Mouse (Mus musculus): ENCODE measurements around the gene Pdgfc.

Pdgfc gene

DNA sequence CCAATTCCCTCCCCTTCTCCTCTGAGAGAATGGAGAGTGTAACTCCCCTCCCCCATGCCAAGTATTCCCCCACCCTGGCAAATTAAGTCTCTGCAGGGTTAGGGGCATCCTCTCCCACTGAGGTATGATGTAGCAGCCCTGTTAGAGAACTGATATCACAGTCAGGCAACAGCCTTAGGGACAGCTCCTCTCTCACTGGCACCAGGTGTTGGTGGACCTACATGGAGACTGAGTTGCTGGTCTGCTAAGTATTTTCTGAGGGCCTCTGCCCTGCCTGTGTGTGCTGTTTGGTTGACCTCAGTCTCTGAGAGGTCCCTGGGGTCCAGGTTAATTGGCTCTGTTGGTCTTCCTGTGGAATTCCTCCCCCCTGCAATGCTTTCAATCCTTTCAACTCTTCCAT, 114.0 kb downstream of the Pdgfc start:
- DNase-seq (ENCODE audit: extremely low spot score): no peak

DNA sequence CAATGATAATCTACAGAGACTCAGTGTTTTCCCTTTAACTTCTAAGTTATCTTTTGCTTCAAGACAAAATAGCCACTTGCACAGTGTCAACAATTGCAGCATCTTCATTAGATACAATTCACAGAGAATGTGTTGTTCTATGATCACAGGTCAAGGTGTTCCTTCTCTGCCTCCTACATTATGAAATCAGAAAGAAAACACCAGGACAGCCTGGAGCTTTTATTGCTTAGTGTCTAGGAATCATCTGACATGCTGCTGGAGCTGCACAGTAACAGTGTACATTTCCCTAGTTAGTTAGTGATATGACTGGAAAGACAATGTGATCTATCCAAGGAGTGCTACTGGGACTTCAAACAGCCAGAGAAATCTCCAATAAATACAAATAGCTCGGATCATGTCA, 118.2 kb downstream of the Pdgfc start:
- no peak for DNase-seq (ENCODE audit: extremely low spot score)

DNA sequence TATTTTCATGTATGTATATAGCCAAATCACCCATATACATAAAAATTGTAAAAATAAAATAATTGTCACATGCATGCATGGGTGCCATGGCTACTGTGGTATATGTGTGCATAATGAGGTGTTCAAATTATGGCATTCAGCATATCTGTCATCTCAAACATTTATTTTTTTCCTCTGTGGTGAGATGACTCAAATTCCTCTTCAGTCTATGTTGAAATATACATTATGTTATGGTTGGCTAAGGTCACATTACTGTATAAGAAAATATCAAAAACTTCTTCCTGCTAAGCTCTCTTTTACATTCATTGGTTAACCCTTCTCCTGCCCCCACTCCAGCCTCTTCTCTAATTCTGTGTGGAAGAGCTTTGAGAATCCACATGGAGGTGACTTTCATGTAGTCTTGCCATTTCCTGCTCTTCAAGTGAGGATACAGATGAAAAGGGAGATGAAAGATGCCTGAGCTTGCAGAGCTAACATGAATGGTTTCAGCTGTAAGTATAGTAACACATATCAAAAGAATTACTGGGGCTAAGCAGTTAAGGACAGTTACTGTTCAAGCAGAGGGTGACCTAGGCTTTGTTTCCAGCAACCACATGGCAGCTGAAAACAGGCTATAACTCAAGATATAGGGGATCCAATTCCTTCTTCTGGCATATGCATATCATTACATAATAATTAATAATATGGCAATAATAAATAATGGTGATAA, 124.4 kb downstream of the Pdgfc start:
- DNase-seq (ENCODE audit: extremely low spot score): no peak

GRCm38 (mm10) chr3:81162129-81162528, 125.9 kb downstream of the Pdgfc start:
- DNase-seq (ENCODE audit: extremely low spot score): no peak

- DNase-seq (ENCODE audit: extremely low spot score): no peak
These were observed 127.9 kb downstream of the Pdgfc start for GRCm38 (mm10) chr3:81164091-81164490.

DNA sequence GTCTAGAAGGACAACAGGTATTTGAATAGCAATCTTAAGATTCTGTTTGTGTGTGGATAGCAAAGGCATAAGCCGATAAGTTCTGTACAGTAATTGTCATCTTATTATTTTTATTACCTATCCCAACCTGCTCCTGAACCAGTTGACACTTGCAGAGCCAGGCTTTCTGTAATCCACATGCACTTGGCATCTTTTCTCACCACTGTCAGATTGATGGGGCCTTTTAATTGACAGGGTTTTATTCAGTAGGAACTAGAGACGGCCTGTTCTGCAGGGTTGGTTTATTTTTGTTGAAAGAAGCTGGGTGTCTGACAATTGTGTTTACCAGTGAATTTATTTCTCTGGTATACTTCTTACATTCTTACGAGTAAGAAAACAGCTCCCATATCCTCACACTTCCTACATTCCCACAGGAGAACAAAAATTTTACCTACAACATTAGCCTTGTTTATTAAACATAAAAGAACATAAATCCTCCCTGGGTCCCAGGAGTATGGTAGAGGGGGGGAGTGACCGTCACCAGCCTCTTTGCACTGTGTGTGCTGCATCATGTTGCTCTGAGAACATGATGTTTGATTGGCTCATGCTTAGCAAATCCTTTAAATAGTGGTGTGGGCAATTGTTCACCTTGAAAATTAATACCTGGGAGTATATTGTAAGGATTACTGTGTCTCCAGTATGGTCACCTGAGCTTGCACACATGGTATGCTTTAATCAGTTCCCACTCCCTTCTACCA, 134.0 kb downstream of the Pdgfc start:
- DNase-seq (ENCODE audit: extremely low spot score): no peak

- no peak for DNase-seq (ENCODE audit: extremely low spot score)
These were observed 138.6 kb downstream of the Pdgfc start for GRCm38 (mm10) chr3:81174832-81175231.

GRCm38 (mm10) chr3:81181319-81182013, 145.2 kb downstream of the Pdgfc start:
- DNase-seq (ENCODE audit: extremely low spot score): no peak

DNA sequence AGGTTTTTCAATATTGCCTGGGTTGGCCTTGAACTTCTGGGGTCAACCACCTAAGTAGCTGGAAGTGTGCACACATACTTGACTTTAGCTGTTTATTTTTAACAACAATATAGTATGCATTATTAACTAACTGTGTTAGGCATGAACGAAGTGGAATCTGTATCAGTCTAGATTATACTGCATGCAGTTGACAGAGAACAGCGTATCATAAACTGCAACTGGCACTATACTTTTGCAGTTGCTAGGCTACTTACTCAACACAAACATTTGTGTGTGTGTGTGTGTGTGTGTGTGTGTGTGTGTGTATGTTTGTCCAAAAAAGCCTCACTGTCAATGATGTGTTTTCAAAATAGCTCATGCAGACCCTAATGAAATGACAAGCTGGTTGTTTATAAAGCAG, 160.7 kb downstream of the Pdgfc start:
- no peak for DNase-seq (ENCODE audit: extremely low spot score)

DNA sequence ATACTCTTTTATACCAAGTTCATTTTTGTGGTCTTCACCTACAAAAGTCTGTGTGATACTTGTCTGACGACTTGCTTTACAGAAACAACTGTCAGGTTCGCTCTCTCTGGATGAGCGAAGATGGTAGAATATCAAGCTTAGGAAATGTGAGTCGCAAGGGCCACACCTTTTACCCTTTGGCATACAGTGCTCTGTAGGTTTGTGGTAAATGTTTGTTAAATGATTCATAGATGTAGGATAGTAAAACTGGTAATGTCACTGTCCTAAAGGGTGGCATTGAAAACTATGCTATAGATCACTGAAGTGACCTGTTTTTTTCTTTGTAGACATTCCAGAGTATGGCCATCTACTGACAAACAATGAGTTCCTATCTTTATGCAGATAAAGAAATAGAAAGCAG, 161.4 kb downstream of the Pdgfc start:
- no peak for DNase-seq (ENCODE audit: extremely low spot score)

DNA sequence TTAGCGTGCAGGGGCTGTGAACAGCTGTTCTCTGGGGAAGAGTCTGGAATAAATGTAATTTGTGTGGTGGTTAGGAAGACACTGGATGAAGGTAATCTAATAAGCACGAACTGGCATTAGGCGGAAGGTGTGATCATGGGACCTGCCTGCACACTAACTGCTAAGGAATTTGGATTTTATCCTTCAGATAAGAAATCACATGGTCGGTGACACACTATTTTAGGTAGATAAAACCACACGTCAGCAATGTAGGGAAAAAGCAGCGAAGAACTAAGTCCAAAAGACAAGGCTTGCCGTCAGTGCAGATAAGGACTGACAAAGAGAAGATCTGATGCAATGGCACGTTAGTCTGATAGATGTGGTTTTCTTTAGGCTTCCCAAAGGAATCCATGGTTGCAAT, 164.4 kb downstream of the Pdgfc start:
- DNase-seq (ENCODE audit: extremely low spot score): no peak

DNA sequence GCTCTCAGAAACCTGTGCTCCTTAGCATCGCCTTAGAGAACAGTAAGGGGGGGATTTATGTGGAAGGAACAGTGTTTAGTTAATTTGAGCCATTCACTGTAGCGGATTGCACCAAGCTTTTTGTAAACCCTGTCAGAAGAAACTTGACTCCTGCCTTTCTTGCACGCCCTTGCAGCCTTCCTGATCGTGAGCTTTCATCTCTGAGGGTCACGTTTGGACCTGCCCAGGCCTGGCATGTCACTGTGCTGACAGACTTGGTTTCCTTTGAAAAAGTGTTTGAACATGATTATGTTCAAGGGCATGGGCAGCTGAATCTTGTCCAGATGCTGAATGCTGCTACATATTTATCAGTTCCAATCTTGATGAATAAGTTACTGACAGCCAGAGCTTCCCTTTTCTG, 169.0 kb downstream of the Pdgfc start:
- DNase-seq (ENCODE audit: extremely low spot score): peak; percentile 22

DNA sequence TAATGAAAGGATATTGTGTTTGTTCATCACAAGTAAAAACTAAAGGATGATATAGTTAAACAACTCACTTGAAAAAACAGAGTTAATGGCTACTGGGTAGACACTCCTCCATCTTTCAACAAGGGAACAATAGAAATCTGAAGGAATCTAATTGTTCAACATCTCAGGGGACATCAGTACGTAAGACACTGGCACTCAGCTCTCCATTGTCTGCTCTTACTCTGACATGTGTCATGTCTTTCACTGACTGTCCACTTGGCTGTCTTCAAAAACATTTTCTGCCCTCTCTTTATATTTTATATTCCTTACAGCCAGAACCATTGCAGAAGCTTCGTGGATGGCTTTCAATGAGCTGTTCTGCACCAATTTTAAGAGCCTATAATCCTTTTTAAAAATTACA, 172.0 kb downstream of the Pdgfc start:
- DNase-seq (ENCODE audit: extremely low spot score): no peak

GRCm38 (mm10) chr3:81211147-81211546, 174.9 kb downstream of the Pdgfc start:
- DNase-seq (ENCODE audit: extremely low spot score): no peak

DNA sequence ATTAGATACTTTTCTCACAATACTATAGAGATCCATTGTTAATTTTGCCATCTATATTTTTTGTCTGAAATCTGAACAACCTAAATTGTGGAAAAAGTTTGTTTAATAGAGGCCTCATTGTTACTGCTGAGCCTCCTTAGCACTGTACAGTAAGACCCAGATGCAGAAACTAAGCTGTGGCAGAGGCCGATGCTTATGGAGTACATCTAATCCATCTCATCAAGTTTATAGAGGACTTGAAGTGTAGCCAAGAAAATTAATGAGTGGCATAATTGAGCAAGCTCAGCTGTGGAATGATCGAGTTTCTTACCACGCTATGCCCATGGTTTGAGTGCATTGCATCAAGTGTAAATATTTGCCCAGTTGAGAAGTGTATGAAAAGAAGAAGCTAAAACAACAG, 175.4 kb downstream of the Pdgfc start:
- DNase-seq (ENCODE audit: extremely low spot score): no peak

DNA sequence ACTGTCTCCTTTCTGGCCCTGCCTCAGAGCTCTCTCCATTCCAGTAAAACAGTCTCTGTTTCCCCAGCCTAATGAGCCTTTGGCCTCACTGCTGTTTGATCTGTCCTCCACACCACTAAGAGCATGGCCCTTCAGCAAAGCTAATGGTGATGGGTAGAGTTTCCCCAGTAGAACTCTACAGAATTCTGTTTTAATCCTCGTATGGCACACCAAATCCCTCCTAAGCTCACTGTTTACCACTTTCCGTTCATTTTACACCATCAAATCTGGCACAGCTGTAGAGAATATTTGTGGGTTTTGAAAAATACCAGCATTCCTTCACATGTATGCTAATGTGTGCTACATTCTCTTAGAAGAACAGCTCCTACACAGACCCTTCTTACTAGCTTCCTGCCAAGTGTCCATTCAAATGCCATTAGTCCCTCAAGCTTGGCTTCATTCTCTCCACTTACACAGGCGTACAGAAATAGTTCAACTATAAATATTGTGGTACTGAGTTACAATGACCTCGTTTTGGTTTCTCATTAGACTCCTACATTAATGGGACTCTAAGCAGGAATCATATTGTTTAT, 179.4 kb downstream of the Pdgfc start:
- no peak for DNase-seq (ENCODE audit: extremely low spot score)

GRCm38 (mm10) chr3:81221682-81222081, 185.5 kb downstream of the Pdgfc start:
- DNase-seq (ENCODE audit: extremely low spot score): no peak

GRCm38 (mm10) chr3:81228344-81228743, 192.1 kb downstream of the Pdgfc start:
- DNase-seq (ENCODE audit: extremely low spot score): no peak

DNA sequence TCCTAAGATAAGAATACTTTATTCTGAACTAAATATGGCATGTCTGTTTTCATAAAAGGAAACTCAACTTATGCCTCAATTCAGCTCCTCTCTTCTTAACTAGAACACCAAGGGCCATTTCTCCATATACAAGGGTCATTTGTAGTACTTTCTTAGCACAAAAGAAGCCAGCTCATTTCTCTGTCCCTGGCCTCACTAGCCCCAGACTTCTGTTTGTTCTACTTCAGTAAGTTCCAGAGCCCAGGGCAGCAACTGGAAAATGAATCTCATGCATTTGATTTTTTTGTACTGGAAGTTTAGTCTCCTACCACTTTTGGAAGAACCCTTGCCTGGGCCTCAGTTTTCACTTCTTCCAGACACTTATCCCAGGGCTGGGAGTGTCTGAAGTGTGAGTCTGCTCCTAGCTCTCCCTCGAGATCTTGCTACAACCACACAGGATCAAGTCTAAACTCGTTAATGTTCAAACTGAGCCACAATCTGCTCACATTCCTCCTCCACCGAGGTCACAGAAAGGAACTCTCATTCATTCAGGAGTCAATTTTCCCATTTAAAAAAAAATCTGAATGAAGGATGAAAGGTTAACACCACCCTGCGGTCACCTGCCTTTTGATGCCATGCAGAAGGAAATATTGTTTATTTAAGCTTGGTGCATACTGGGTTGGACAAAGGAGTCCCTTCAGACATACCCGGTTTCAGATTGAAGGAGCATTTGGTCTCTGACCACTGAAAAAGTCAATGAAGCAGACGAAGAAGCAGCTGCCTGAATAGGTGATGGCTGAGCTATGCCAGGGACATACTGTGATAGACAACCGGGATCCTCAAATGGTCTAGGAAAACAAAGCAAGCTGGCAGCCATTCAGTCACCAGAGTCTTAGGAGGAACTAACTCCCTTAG, 206.7 kb downstream of the Pdgfc start:
- DNase-seq (ENCODE audit: extremely low spot score): peak; percentile 17

DNA sequence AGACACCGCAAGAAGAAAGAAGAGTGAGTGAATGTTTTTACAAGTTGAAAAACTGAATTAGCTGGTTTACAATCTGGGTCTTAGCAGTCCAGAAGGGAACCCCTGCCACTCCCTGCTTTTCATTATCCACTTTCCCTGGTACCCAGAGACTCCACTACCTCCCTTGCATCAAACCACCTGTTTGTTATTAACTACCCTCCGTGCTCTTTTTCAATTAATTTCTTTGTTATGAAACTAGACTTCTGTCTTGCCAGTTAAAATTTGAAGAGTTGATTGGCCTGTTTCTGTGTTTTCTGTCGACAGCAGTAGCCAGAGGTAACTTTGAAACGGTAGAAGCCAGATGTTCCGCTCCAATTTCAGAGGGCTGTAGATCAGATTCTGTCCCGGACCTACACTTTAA, 207.4 kb downstream of the Pdgfc start:
- DNase-seq (ENCODE audit: extremely low spot score): no peak

- DNase-seq (ENCODE audit: extremely low spot score): no peak
These were observed 226.6 kb downstream of the Pdgfc start for GRCm38 (mm10) chr3:81262801-81263200.
